Mouse (Mus musculus): ENCODE measurements at regions not wholly inside any gene's neighbourhood (a gene's known extent, or its start where the extent isn't known, plus 50 kb on each side); places are given as distances from the start of the nearest gene placed in this dataset.

DNA sequence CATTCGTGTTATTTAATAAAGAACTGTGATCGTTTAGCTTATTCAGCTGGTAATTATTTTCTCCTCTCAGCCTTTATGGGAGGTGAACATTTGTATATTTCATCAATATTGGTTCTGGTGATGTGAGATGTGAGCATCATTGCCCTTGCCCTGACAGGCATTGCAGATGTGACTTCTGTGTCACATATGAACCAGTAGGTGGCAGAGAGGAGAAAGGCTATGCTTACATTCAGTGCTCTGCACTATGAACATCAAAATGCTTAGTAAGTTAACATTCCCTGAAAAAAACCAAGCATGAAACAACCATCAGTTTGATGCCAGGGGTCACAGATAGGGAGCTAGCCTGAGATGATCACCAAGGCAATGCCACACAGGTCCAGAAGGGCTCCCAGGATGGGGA lies 441.1 kb upstream of the Grin3a start:
- TF ChIP-seq CTCF (IDR thresholded peaks at IDR 0.05; ENCODE audit: low read depth, low read length) = no peak
- no peak for TF ChIP-seq POLR2A (IDR thresholded peaks at IDR 0.05; ENCODE audit: extremely low read depth, insufficient read depth, low read length)

Measured in liver, adult 2 months (tissue).